Mouse (Mus musculus) ES-E14 (cell line): ENCODE measurements around the gene Zfp668.

Experiments used
- MAFK ChIP-seq: IDR thresholded peaks from 2 replicates; pipeline ENCODE4 v1.6.1; 2014; ENCODE audit warnings: mild to moderate bottlenecking, low read depth, low read length, inconsistent platforms; ENCODE audit not compliant: insufficient read depth
- ZNF384 ChIP-seq: IDR thresholded peaks from 2 replicates; pipeline ENCODE4 v1.6.1; 2012; ENCODE audit warnings: low read depth, low read length, inconsistent platforms

- TF ChIP-seq MAFK, result no peak
- no peak for TF ChIP-seq ZNF384
Measured at GRCm38 (mm10) chr7:127876041-127876466, 574 bp downstream of the Zfp668 start, which contains the start of gene Zfp646.
